Comparison of ENCODE assay signal across 10 mouse cellular contexts in the genomic region with DNA sequence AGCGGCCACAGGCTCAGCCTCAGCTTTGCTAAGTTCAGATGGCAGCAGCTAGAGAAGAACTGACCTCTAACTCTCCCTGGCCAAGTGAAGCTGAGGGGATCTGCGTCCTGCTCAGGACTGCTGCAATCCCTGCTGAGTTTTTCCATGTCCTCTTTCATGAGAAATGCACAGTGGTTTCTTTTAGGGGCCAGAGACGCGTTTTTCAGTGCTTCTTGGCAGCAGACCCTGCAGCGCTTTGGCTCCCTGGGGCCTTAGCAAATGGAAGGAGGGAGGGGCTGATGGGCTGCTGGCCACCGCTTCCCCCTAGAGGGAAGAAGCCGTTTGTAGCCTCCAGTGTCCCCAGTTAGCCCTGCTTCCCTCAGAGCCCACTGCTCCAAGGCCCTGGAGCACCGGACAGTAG. TPM values are rescaled to one million over a fixed set of nuclear protein-coding genes. Genes with fewer than 3 reads are reported as not detected.
DNase-seq lines count a peak whose midpoint lies in the region; ATAC-seq and TF ChIP-seq lines count a peak whose summit lies in the region.
"Had no signal": no experiment of that assay in that cellular context is flagged by ENCODE, and none has a peak within 500 bp of the region (broad histone marks: within the 10 kb centered on the region; RNA-seq: fewer than 3 reads in every experiment).

No protein-coding gene starts in this region.

- TF ChIP-seq CTCF in forebrain, postnatal 0 days (IDR thresholded peaks at IDR 0.05; ENCODE audit: low read depth): no peak

- peaks cover 5% of the 10 kb centered on the region for H3K36me3 ChIP-seq in forebrain, postnatal 0 days (ENCODE audit: insufficient read depth)
- no peaks in the 10 kb centered on the region for H3K36me3 ChIP-seq in hindbrain, embryonic 12.5 days
- no peaks in the 10 kb centered on the region for H3K36me3 ChIP-seq in midbrain, embryonic 16.5 days (ENCODE audit: control insufficient read depth, insufficient read depth, low read length)
- H3K36me3 ChIP-seq: liver, embryonic 15.5 days had no signal

- no peaks in the 10 kb centered on the region for H3K9me3 ChIP-seq in forebrain, postnatal 0 days (ENCODE audit: low read length)
- H3K9me3 ChIP-seq in hindbrain, embryonic 12.5 days (replicated peaks): no peaks in the 10 kb centered on the region
- no peaks in the 10 kb centered on the region for H3K9me3 ChIP-seq in midbrain, embryonic 16.5 days (replicated peaks; ENCODE audit: control insufficient read depth, low read length, poor library complexity, severe bottlenecking)
- H3K9me3 ChIP-seq: liver, embryonic 15.5 days had no signal

- H3K27me3 ChIP-seq in forebrain, postnatal 0 days (ENCODE audit: insufficient read depth, low read length): no peaks in the 10 kb centered on the region
- peaks cover 18% of the 10 kb centered on the region for H3K27me3 ChIP-seq in hindbrain, embryonic 12.5 days
- no peaks in the 10 kb centered on the region for H3K27me3 ChIP-seq in midbrain, embryonic 16.5 days (ENCODE audit: control insufficient read depth, insufficient read depth, low read depth, low read length)

- H3K4me1 ChIP-seq in forebrain, postnatal 0 days (ENCODE audit: insufficient read depth): peaks cover 30% of the 10 kb centered on the region
- peaks cover 29% of the 10 kb centered on the region for H3K4me1 ChIP-seq in hindbrain, embryonic 12.5 days
- H3K4me1 ChIP-seq in midbrain, embryonic 16.5 days (ENCODE audit: control insufficient read depth, insufficient read depth, low read length): peaks cover 25% of the 10 kb centered on the region
- H3K4me1 ChIP-seq: liver, embryonic 15.5 days had no signal

- 14% methylated on average over 8 of the region's 8 CpGs for WGBS in forebrain, postnatal 0 days
- 11% methylated on average over 8 of the region's 8 CpGs for WGBS in hindbrain, embryonic 12.5 days
- 7% methylated on average over 8 of the region's 8 CpGs for WGBS in midbrain, embryonic 16.5 days

- peak; percentile 13 for DNase-seq in embryo, embryonic 9.5 days (ENCODE audit: extremely low spot score)
- DNase-seq in embryo, embryonic 10.5 days (ENCODE audit: low spot score): no peak
- DNase-seq in Muller cell, postnatal 12 days (ENCODE audit: inconsistent ontology term): peak; percentile 80
- peak; percentile 66 for DNase-seq in forebrain, postnatal 0 days
- DNase-seq in layer of hippocampus, adult 18-20 months (ENCODE audit: low spot score in 2 of 2): no peak

- H3K4me2 ChIP-seq in forebrain, postnatal 0 days (ENCODE audit: low read depth): 0 out of 2 replicates have a peak overlapping the region, but pooled peaks have one; percentile 19
- H3K4me2 ChIP-seq in hindbrain, embryonic 12.5 days (replicated peaks): 0 out of 2 replicates have a peak overlapping the region, but pooled peaks have one; percentile 6
- no peak overlapping the region; the same call in 1 of the 2 replicates for H3K4me2 ChIP-seq in midbrain, embryonic 16.5 days (ENCODE audit: low read length)
- H3K4me2 ChIP-seq: liver, embryonic 15.5 days had no signal

- no peak overlapping the region for H3K4me3 ChIP-seq in forebrain, postnatal 0 days (ENCODE audit: low read depth, low read length)
- H3K4me3 ChIP-seq in hindbrain, embryonic 12.5 days: no peak overlapping the region
- no peak overlapping the region for H3K4me3 ChIP-seq in midbrain, embryonic 16.5 days (ENCODE audit: low read depth, low read length)
- H3K4me3 ChIP-seq: liver, embryonic 15.5 days had no signal

- H3K27ac ChIP-seq in forebrain, postnatal 0 days (ENCODE audit: low read depth, low read length): peak overlapping the region; percentile 50
- H3K27ac ChIP-seq in hindbrain, embryonic 12.5 days: no peak overlapping the region
- H3K27ac ChIP-seq in midbrain, embryonic 16.5 days (ENCODE audit: low read length): peak overlapping the region; percentile 1; the same call in 1 of the 2 replicates
- H3K27ac ChIP-seq: liver, embryonic 15.5 days had no signal

- peak; percentile 30; the same call in 1 of the 2 replicates for ATAC-seq in forebrain, postnatal 0 days
- 0 out of 2 replicates have a peak, but pooled peaks have one; percentile 41 for ATAC-seq in hindbrain, embryonic 12.5 days (ENCODE audit: low FRiP score)
- ATAC-seq in midbrain, embryonic 16.5 days: peak; percentile 26; the same call in 1 of the 2 replicates
- ATAC-seq in erythroid progenitor cell, adult 5-6 weeks (replicated peaks; ENCODE audit: low FRiP score, poor library complexity, severe bottlenecking): no peak

- no peak overlapping the region for H3K9ac ChIP-seq in forebrain, postnatal 0 days
- H3K9ac ChIP-seq in hindbrain, embryonic 12.5 days: no peak overlapping the region
- no peak overlapping the region for H3K9ac ChIP-seq in midbrain, embryonic 16.5 days (ENCODE audit: low read depth, low read length)
- H3K9ac ChIP-seq: liver, embryonic 15.5 days had no signal

RNA-seq across cellular contexts. Expression of gene Il17d, which starts 10.4 kb away (rescaled TPM):
- total RNA-seq in forebrain, postnatal 0 days (2014; rRNA removed): 38.8 and 47.6 TPM in 2 replicates
- 8.5 and 9.8 TPM in 2 replicates for polyA plus RNA-seq in forebrain, postnatal 0 days (2015; fragmentation: Nextera tagmentation; extraction: Ambion mirVana)
- 4.6 and 4.8 TPM in 2 replicates for polyA plus RNA-seq in hindbrain, embryonic 12.5 days (2016; fragmentation: Nextera tagmentation; extraction: Ambion mirVana)
- polyA plus RNA-seq in midbrain, embryonic 16.5 days (2015; fragmentation: Nextera tagmentation; extraction: Ambion mirVana): 6.8 and 7.2 TPM in 2 replicates
- total RNA-seq in erythroid progenitor cell, adult 5-6 weeks (2015; ENCODE audit: low replicate concordance): not detected in 2 replicates
- not detected in 2 replicates for total RNA-seq in erythroid progenitor cell, adult 5-6 weeks (2017; ENCODE audit: low replicate concordance)
- total RNA-seq in layer of hippocampus, adult 18-20 months (2021): 10 to 100 TPM; 14.1 to 14.2 TPM
- total RNA-seq: common myeloid progenitor, adult 5-6 weeks had no signal

RNA-seq across cellular contexts. Expression of gene Eef1akmt1, which starts 36.5 kb away (rescaled TPM):
- total RNA-seq in forebrain, postnatal 0 days (2014; rRNA removed): 45.7 and 58.4 TPM in 2 replicates
- 82.9 and 84.9 TPM in 2 replicates for polyA plus RNA-seq in forebrain, postnatal 0 days (2015; fragmentation: Nextera tagmentation; extraction: Ambion mirVana)
- 65.6 and 80.2 TPM in 2 replicates for polyA plus RNA-seq in hindbrain, embryonic 12.5 days (2016; fragmentation: Nextera tagmentation; extraction: Ambion mirVana)
- 87.3 and 89.3 TPM in 2 replicates for polyA plus RNA-seq in midbrain, embryonic 16.5 days (2015; fragmentation: Nextera tagmentation; extraction: Ambion mirVana)
- 7.9 and 10.9 TPM in 2 replicates for total RNA-seq in erythroid progenitor cell, adult 5-6 weeks (2015; ENCODE audit: low replicate concordance)
- total RNA-seq in erythroid progenitor cell, adult 5-6 weeks (2017; ENCODE audit: low replicate concordance): not detected in 2 replicates
- total RNA-seq in layer of hippocampus, adult 18-20 months (2021): 10 to 100 TPM; 30.3 to 35.9 TPM

Comparison
In these comparisons a context has a peak if more than half of its experiments do, and no peak if none do; other contexts are left out.
1. DNase-seq: peak in embryo, embryonic 9.5 days (single experiment), Muller cell, postnatal 12 days (single experiment) and forebrain, postnatal 0 days (single experiment); none in embryo, embryonic 10.5 days (single experiment) and layer of hippocampus, adult 18-20 months (0 of 2).
2. RNA of gene Il17d, which starts 10.4 kb away (total RNA-seq): 38.8 to 47.6 TPM in forebrain, postnatal 0 days and 14.1 to 14.2 TPM in layer of hippocampus, adult 18-20 months; not detected in erythroid progenitor cell, adult 5-6 weeks; every median in the first group is over 10 times any median in the second.